Mouse (Mus musculus) right cerebral cortex, postnatal 10 days (tissue): ENCODE data around the gene Fbxo47.

ENCODE experiments used
- DNase-seq, 2 experiments: peaks; one replicate each; pipeline ENCODE4 v3.0.0; 2021; ENCODE audit warnings: low spot score in 2 of 2

Fbxo47 gene

GRCm38 (mm10) chr11:97830501-97830900 is 53.5 kb downstream of the Fbxo47 start:
- DNase-seq, result no peak

- no peak for DNase-seq
Observed at GRCm38 (mm10) chr11:97829913-97830476, 54.0 kb downstream of the Fbxo47 start.

- no peak for DNase-seq
Observed at GRCm38 (mm10) chr11:97829365-97829764, 54.6 kb downstream of the Fbxo47 start.

GRCm38 (mm10) chr11:97827654-97828053 is 56.3 kb downstream of the Fbxo47 start:
- no peak for DNase-seq

GRCm38 (mm10) chr11:97826414-97826813 is 57.5 kb downstream of the Fbxo47 start:
- DNase-seq, result no peak

GRCm38 (mm10) chr11:97825971-97826370 is 58.0 kb downstream of the Fbxo47 start:
- DNase-seq, result no peak

- DNase-seq, result peak in 1 of 2 experiments; percentile 51
Observed at GRCm38 (mm10) chr11:97825295-97825694, 58.7 kb downstream of the Fbxo47 start.

- peak; percentile 62 to 64 for DNase-seq
Observed at GRCm38 (mm10) chr11:97824895-97825294, 59.1 kb downstream of the Fbxo47 start.

- DNase-seq, result no peak
Observed at GRCm38 (mm10) chr11:97824168-97824567, 59.8 kb downstream of the Fbxo47 start.

GRCm38 (mm10) chr11:97822840-97823603 is 60.9 kb downstream of the Fbxo47 start:
- DNase-seq, result no peak

- no peak for DNase-seq
Observed at GRCm38 (mm10) chr11:97821401-97822064, 62.4 kb downstream of the Fbxo47 start.

- DNase-seq, result no peak
Observed at GRCm38 (mm10) chr11:97820840-97821239, 63.1 kb downstream of the Fbxo47 start.

- no peak for DNase-seq
Observed at GRCm38 (mm10) chr11:97819923-97820322, 64.0 kb downstream of the Fbxo47 start.

GRCm38 (mm10) chr11:97819102-97819501 is 64.9 kb downstream of the Fbxo47 start:
- no peak for DNase-seq

GRCm38 (mm10) chr11:97818571-97818970 is 65.4 kb downstream of the Fbxo47 start:
- peak; percentile 82 for DNase-seq

- DNase-seq, result no peak
Observed at GRCm38 (mm10) chr11:97818003-97818402, 66.0 kb downstream of the Fbxo47 start.

GRCm38 (mm10) chr11:97817379-97817778 is 66.6 kb downstream of the Fbxo47 start:
- no peak for DNase-seq

- DNase-seq, result no peak
Observed at GRCm38 (mm10) chr11:97816916-97817315, 67.0 kb downstream of the Fbxo47 start.

- DNase-seq, result no peak
Observed at GRCm38 (mm10) chr11:97816176-97816575, 67.8 kb downstream of the Fbxo47 start.

GRCm38 (mm10) chr11:97815736-97816135 is 68.2 kb downstream of the Fbxo47 start:
- no peak for DNase-seq

- no peak for DNase-seq
Observed at GRCm38 (mm10) chr11:97813746-97814515, 70.0 kb downstream of the Fbxo47 start.

- DNase-seq, result no peak
Observed at GRCm38 (mm10) chr11:97813085-97813484, 70.9 kb downstream of the Fbxo47 start.
